Mouse (Mus musculus) limb, embryonic 14.5 days (tissue): ENCODE results near the gene Inhbb. TPM values are rescaled to one million over a fixed set of nuclear protein-coding genes. Genes with fewer than 3 reads are reported as not detected.
A peak's percentile ranks its signal among the peaks of the same experiment; 100 is the strongest.

Source experiments
- ATAC-seq: fragments of 200-750 bp; cut with Nextera tagmentation; 2 replicates; pipeline ENCODE4 v1.8.0; 2017; ENCODE audit warnings: low read depth, moderate number of reproducible peaks, moderate TSS enrichment; ENCODE audit not compliant: low FRiP score
- DNase-seq: peaks from one replicate; pipeline ENCODE4 v3.0.0-alpha.2; 2015; ENCODE audit warnings: low spot score
- H3K27ac ChIP-seq: fragments of 300-500 bp; sonication (generic); replicated peaks from 2 replicates; pipeline ENCODE4 v1.5.1; 2014; ENCODE audit warnings: low read depth, mild to moderate bottlenecking, low read length, moderate library complexity, mixed read lengths
- H3K27me3 ChIP-seq: fragments of 300-500 bp; sonication (generic); 2 replicates; pipeline ENCODE4 v1.6.1; 2014; ENCODE audit warnings: low read length, mixed read lengths; ENCODE audit not compliant: control insufficient read depth, insufficient read depth
- H3K36me3 ChIP-seq: fragments of 300-500 bp; sonication (generic); 2 replicates; pipeline ENCODE4 v1.6.1; 2014; ENCODE audit warnings: mild to moderate bottlenecking, low read length, moderate library complexity, mixed read lengths; ENCODE audit not compliant: control insufficient read depth, insufficient read depth
- H3K4me1 ChIP-seq: fragments of 300-500 bp; sonication (generic); 2 replicates; pipeline ENCODE4 v1.6.1; 2014; ENCODE audit warnings: antibody characterized with exemption, low read length, mixed read lengths; ENCODE audit not compliant: control insufficient read depth, insufficient read depth
- H3K4me2 ChIP-seq: fragments of 300-500 bp; sonication (generic); replicated peaks from 2 replicates; pipeline ENCODE4 v1.6.1; 2014; ENCODE audit warnings: low read depth, mild to moderate bottlenecking, low read length, moderate library complexity; ENCODE audit not compliant: severe bottlenecking
- H3K4me3 ChIP-seq: fragments of 300-500 bp; sonication (generic); replicated peaks from 2 replicates; pipeline ENCODE4 v1.5.1; 2014; ENCODE audit warnings: low read length
- H3K9ac ChIP-seq: fragments of 300-500 bp; sonication (generic); 2 replicates; pipeline ENCODE4 v1.6.1; 2014; ENCODE audit warnings: mild to moderate bottlenecking, low read depth, low read length, moderate library complexity; ENCODE audit not compliant: severe bottlenecking
- H3K9me3 ChIP-seq: fragments of 300-500 bp; sonication (generic); 2 replicates; pipeline ENCODE4 v1.6.1; 2016; ENCODE audit warnings: low read length; ENCODE audit not compliant: control insufficient read depth
- POLR2A ChIP-seq: fragments of 200-500 bp; IDR thresholded peaks from 2 replicates; pipeline ENCODE4 v1.8.0; 2012; ENCODE audit warnings: inconsistent platforms, mild to moderate bottlenecking, moderate library complexity, borderline replicate concordance; ENCODE audit not compliant: insufficient read depth, insufficient read length; ENCODE audit errors: extremely low read depth
- WGBS: fragments of 180-500 bp; shearing (Covaris S2); extraction: QIAGEN DNeasy Blood & Tissue Kit; methylation state at CpG from one replicate; pipeline ENCODE4 v1.1.7; 2014; 5-methylcytosine and 5-hydroxymethylcytosine counted together
- polyA plus RNA-seq, 2 experiments: library from polyadenylated mRNA; depleted of rRNA in 1 of 2; stranded (reverse) in 1 of 2; unstranded in 1 of 2; fragments of >200 nt; fragmentation: Nextera tagmentation in 1 of 2; extraction: Ambion mirVana in 1 of 2; gene quantifications; 2 replicates each; pipeline versions ENCODE4 v1.2.1 to v1.2.3; 2012 to 2014

The Inhbb gene
- 2.8 and 2.9 TPM in 2 replicates for polyA plus RNA-seq (2012; rRNA removed)
- polyA plus RNA-seq (2014; fragmentation: Nextera tagmentation; extraction: Ambion mirVana) = 1.5 and 1.6 TPM in 2 replicates

- Histone ChIP-seq H3K27me3 (peaks cover 65% of the 10 kb centered on the region), H3K9me3 (no peaks in the 10 kb centered on the region), H3K4me1 (peaks cover 15% of the 10 kb centered on the region; the same call in 1 of the 2 replicates), H3K36me3 (no peaks in the 10 kb centered on the region), H3K4me2 (peak within 1 kb of the TSS; percentile 88), H3K9ac (peak within 1 kb of the TSS; percentile 58), H3K27ac (no peak within 1 kb of the TSS), H3K4me3 (peak within 1 kb of the TSS; percentile 66)
- ATAC-seq = peak; percentile 12; the same call in 1 of the 2 replicates
- no peak for TF ChIP-seq POLR2A
- DNase-seq = no peak
- WGBS = under 1% methylated on average over 47 of the region's 92 CpGs
These were observed at the start of gene Inhbb for GRCm38 (mm10) chr1:119421576-119422421. Inhbb (minus strand) TSS chr1:119422248.

- Histone ChIP-seq H3K4me3 (no peak overlapping the region), H3K27ac (no peak overlapping the region), H3K36me3 (no peaks in the 10 kb centered on the region), H3K9ac (no peak overlapping the region), H3K27me3 (no peaks in the 10 kb centered on the region), H3K4me2 (no peak overlapping the region), H3K9me3 (no peaks in the 10 kb centered on the region), H3K4me1 (0 out of 2 replicates have a peak, but pooled peaks cover 4% of the 10 kb centered on the region)
- WGBS = 50% methylated on average over 2 of the region's 2 CpGs
- ATAC-seq (no peak), DNase-seq (no peak)
- no peak for TF ChIP-seq POLR2A
These were observed 41.3 kb upstream of the Inhbb start for GRCm38 (mm10) chr1:119463386-119463785.

GRCm38 (mm10) chr1:119460062-119460461 is 38.0 kb upstream of the Inhbb start:
- TF ChIP-seq POLR2A = no peak
- Histone ChIP-seq H3K36me3 (no peaks in the 10 kb centered on the region), H3K4me3 (no peak overlapping the region), H3K27ac (no peak overlapping the region), H3K4me1 (peaks cover 18% of the 10 kb centered on the region), H3K27me3 (no peaks in the 10 kb centered on the region), H3K4me2 (no peak overlapping the region), H3K9me3 (no peaks in the 10 kb centered on the region), H3K9ac (no peak overlapping the region)
- ATAC-seq = no peak
- 75% methylated on average over 2 of the region's 2 CpGs for WGBS
- no peak for DNase-seq

- TF ChIP-seq POLR2A = no peak
- DNase-seq = peak; percentile 87
- 4% methylated on average over 10 of the region's 10 CpGs for WGBS
- peak; percentile 62 for ATAC-seq
- Histone ChIP-seq H3K4me3 (no peak overlapping the region), H3K9me3 (no peaks in the 10 kb centered on the region), H3K36me3 (no peaks in the 10 kb centered on the region), H3K27me3 (no peaks in the 10 kb centered on the region), H3K27ac (peak overlapping the region; percentile 38; the same call in 1 of the 2 replicates), H3K4me2 (peak overlapping the region; percentile 46), H3K4me1 (peaks cover 18% of the 10 kb centered on the region), H3K9ac (no peak overlapping the region)
These were observed 36.1 kb upstream of the Inhbb start for GRCm38 (mm10) chr1:119457993-119458605.

- H3K9ac ChIP-seq = no peak overlapping the region
- H3K4me2 ChIP-seq = peak overlapping the region; percentile 46
- H3K4me1 ChIP-seq = peaks cover 18% of the 10 kb centered on the region
- peak overlapping the region; percentile 13 for H3K4me3 ChIP-seq
- no peaks in the 10 kb centered on the region for H3K36me3 ChIP-seq
- 5% methylated on average over 5 of the region's 5 CpGs for WGBS
- 0 out of 2 replicates have a peak overlapping the region, but pooled peaks have one; percentile 9 for H3K27ac ChIP-seq
- H3K9me3 ChIP-seq = no peaks in the 10 kb centered on the region
- DNase-seq (peak; percentile 15), ATAC-seq (no peak)
- no peaks in the 10 kb centered on the region for H3K27me3 ChIP-seq
- TF ChIP-seq POLR2A = no peak
These were observed 35.4 kb upstream of the Inhbb start for GRCm38 (mm10) chr1:119457528-119457855.
